Mouse (Mus musculus) neural tube, embryonic 14.5 days (tissue): ENCODE data around the gene Gm49661. TPM values are rescaled to one million over a fixed set of nuclear protein-coding genes. Genes with fewer than 3 reads are reported as not detected.

ENCODE experiments used
- ATAC-seq: fragments of 200-750 bp; cut with Nextera tagmentation; 2 replicates; pipeline ENCODE4 v1.8.0; 2017; ENCODE audit warnings: low read depth, mild to moderate bottlenecking, moderate TSS enrichment, moderate library complexity
- H3K27ac ChIP-seq: fragments of 300-500 bp; sonication (generic); 2 replicates; pipeline ENCODE4 v1.5.1; 2014; ENCODE audit warnings: low read depth, mild to moderate bottlenecking, control low read depth, low read length, moderate library complexity, mixed read lengths
- H3K27me3 ChIP-seq: fragments of 300-500 bp; sonication (generic); 2 replicates; pipeline ENCODE4 v1.6.1; 2014; ENCODE audit warnings: low read length; ENCODE audit not compliant: control insufficient read depth, insufficient read depth
- H3K36me3 ChIP-seq: fragments of 300-500 bp; sonication (generic); 2 replicates; pipeline ENCODE4 v1.6.1; 2014; ENCODE audit warnings: low read length, mixed read lengths; ENCODE audit not compliant: control insufficient read depth, insufficient read depth
- H3K4me1 ChIP-seq: fragments of 300-500 bp; sonication (generic); 2 replicates; pipeline ENCODE4 v1.6.1; 2014; ENCODE audit warnings: low read length; ENCODE audit not compliant: control insufficient read depth, insufficient read depth
- H3K4me2 ChIP-seq: fragments of 300-500 bp; sonication (generic); 2 replicates; pipeline ENCODE4 v1.6.1; 2014; ENCODE audit warnings: mild to moderate bottlenecking, low read depth, low read length, control low read depth
- H3K4me3 ChIP-seq: fragments of 300-500 bp; sonication (generic); 2 replicates; pipeline ENCODE4 v1.5.1; 2014; ENCODE audit warnings: low read depth, low read length, control low read depth, mixed read lengths
- H3K9ac ChIP-seq: fragments of 300-500 bp; sonication (generic); replicated peaks from 2 replicates; pipeline ENCODE4 v1.6.1; 2014; ENCODE audit warnings: low read depth, mild to moderate bottlenecking, control low read depth, low read length, mixed read lengths
- H3K9me3 ChIP-seq: fragments of 300-500 bp; sonication (generic); 2 replicates; pipeline ENCODE4 v1.6.1; 2016; ENCODE audit warnings: low read length; ENCODE audit not compliant: control insufficient read depth
- WGBS: fragments of 180-500 bp; shearing (Covaris S2); extraction: QIAGEN DNeasy Blood & Tissue Kit; methylation state at CpG from one replicate; pipeline ENCODE4 v1.1.7; 2014; 5-methylcytosine and 5-hydroxymethylcytosine counted together
- polyA plus RNA-seq: library from polyadenylated mRNA; unstranded; fragments of >200 nt; fragmentation: Nextera tagmentation; extraction: Ambion mirVana; gene quantifications from 2 replicates; pipeline ENCODE4 v1.2.1, GENCODE M21; 2014

The Gm49661 gene
- polyA plus RNA-seq, 1 experiment from 2014 or later, result not detected

DNA sequence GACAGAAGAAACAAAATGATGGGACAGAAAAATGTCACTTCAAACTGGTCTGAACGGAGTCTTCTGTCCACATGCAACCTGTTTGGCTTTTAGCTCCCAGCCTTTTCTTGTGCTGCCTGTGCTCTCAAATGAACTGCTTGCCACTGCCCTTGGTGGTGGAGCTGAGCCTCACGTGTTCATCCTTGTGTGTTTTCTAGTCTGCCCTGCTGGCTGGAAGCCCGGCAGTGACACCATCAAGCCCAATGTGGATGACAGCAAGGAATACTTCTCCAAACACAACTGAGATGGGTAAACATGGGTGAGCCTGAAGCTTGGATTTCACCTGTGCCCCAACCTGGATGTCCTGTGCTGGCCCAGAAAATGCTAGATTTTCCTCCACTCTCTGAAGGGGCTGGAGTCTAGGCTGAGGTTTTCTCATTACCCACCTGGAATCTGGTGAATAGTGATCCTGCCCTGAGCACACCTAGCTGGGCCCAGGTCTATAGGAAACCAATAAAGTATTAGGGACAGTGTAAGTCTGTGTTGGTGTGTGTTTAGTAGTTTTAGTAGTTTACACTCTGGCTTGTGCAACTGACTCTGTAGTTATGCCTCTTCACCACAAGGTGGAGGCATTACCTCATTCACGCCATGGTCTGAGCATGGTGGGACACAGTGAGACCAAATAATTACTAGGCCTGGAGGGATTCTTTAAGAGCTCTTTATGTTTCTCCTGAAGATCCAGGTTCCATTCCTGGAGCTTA, 4.7 kb upstream of the Gm49661 start:
- no peak for ATAC-seq
- H3K9ac ChIP-seq, result no peak overlapping the region
- H3K27me3 ChIP-seq, result 0 out of 2 replicates have a peak, but pooled peaks cover 4% of the 10 kb centered on the region
- H3K4me1 ChIP-seq, result peaks cover 38% of the 10 kb centered on the region
- peaks cover 24% of the 10 kb centered on the region for H3K36me3 ChIP-seq
- no peak overlapping the region for H3K4me2 ChIP-seq
- no peak overlapping the region for H3K4me3 ChIP-seq
- H3K27ac ChIP-seq, result no peak overlapping the region
- 64% methylated on average over 4 of the region's 4 CpGs for WGBS
- H3K9me3 ChIP-seq, result no peaks in the 10 kb centered on the region

DNA sequence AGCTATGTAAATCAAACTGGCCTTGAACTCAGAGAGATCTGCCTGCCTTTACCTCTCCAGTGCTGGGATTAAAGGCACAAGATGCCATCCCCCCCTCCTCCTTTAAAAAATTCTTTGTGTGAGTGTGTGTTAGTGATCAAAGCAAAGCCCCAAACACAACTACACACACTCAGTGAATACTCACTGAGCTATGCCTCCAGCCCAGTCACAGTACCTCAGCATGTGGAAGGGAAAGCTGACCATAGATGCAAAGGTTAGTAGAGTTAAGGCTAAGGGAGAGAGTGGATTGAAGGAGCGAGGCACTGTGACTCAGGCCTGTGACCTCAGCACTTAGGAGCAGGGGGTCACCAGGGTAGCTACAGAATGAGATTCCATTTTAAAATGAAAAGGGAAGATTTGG, 3.8 kb upstream of the Gm49661 start:
- WGBS, result 100% methylated on average over 1 of the region's 1 CpGs
- no peaks in the 10 kb centered on the region for H3K9me3 ChIP-seq

DNA sequence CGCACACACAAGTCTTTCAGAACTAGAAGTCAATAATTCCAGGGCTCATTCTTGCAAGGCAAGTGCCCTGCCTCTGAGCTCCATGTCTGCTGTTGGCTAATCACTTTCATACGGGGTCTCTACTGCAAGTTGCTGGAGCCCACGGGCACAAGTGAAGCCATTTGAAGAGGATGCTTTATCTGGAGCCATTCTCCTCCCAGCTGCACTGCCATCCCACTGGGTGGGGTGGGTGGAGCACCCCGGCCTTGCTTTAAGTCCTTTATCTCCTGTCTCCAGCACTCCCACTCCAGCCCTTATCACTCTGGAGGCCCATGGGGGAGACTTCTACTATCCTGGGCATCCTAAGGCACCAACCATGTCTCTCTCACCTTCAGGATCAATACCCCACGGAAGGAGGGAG, 1.7 kb upstream of the Gm49661 start:
- Histone ChIP-seq H3K27ac (no peak overlapping the region), H3K4me1 (peaks cover 20% of the 10 kb centered on the region)

More for the DNA sequence above, 3.8 kb upstream of the Gm49661 start:
- Histone ChIP-seq H3K4me3 (no peak overlapping the region), H3K4me1 (peaks cover 39% of the 10 kb centered on the region), H3K27ac (no peak overlapping the region), H3K9ac (no peak overlapping the region), H3K36me3 (peaks cover 24% of the 10 kb centered on the region), H3K4me2 (no peak overlapping the region), H3K27me3 (0 out of 2 replicates have a peak, but pooled peaks cover 4% of the 10 kb centered on the region)
- no peak for ATAC-seq

DNA sequence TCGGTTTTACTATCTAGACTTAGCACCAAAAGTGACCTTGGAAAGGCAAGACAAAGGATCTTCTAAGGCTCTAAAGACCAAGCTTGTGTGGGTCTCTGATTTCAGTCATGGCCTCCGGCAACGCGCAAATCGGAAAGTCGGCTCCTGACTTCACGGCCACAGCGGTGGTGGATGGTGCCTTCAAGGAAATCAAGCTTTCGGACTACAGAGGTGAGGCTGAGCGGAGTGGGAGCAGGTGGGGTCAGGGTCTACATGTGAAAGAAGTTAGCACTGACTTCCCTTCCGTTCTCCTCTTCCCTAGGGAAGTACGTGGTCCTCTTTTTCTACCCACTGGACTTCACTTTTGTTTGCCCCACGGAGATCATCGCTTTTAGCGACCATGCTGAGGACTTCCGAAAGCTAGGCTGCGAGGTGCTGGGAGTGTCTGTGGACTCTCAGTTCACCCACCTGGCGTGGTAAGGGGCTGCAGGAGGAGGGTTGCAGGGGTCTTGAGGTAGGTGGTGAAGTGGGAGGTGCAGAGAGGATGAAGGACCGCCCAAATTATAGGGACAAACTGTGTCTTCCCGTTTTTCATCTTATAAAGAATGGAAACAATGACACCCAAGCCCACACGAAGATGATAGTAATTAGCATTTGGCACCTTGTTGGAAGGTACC, 1.0 kb upstream of the Gm49661 start:
- peak overlapping the region; percentile 94 for H3K9ac ChIP-seq
- no peak for ATAC-seq
- WGBS, result 9% methylated on average over 21 of the region's 21 CpGs
- H3K27me3 ChIP-seq, result no peaks in the 10 kb centered on the region
- H3K36me3 ChIP-seq, result peaks cover 24% of the 10 kb centered on the region
- H3K9me3 ChIP-seq, result no peaks in the 10 kb centered on the region
- H3K4me1 ChIP-seq, result peaks cover 19% of the 10 kb centered on the region
- H3K4me3 ChIP-seq, result peak overlapping the region; percentile 80
- peak overlapping the region; percentile 74 for H3K27ac ChIP-seq
- H3K4me2 ChIP-seq, result peak overlapping the region; percentile 90

More for the DNA sequence above, 1.7 kb upstream of the Gm49661 start:
- WGBS, result 72% methylated on average over 5 of the region's 5 CpGs
- Histone ChIP-seq H3K4me3 (peak overlapping the region; percentile 80), H3K36me3 (peaks cover 24% of the 10 kb centered on the region), H3K27me3 (no peaks in the 10 kb centered on the region), H3K9me3 (no peaks in the 10 kb centered on the region), H3K9ac (peak overlapping the region; percentile 8; the same call in 1 of the 2 replicates), H3K4me2 (peak overlapping the region; percentile 90)
- ATAC-seq, result no peak

DNA sequence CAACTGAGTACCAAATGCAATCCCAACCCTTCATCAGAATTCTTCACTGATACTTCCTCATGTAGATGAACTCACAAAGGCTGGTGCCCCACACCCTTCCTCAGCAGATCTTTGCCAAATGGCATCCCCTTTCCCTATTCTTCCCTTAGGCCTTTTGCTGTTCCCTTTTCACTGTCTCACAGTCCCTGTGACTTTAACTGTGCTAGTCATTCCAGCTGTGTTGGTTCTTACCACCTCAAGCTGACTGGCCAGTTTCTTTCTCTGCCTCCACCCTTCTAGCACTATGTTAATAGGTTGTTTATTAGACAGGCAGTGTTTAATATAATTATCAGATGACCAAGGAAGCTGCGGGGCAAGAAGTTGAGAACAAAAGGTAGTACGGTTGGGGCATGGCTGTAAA, 583 bp downstream of the Gm49661 start:
- Histone ChIP-seq H3K27me3 (no peaks in the 10 kb centered on the region), H3K4me2 (peak overlapping the region; percentile 90), H3K4me1 (peaks cover 21% of the 10 kb centered on the region), H3K4me3 (peak overlapping the region; percentile 80), H3K9me3 (no peaks in the 10 kb centered on the region), H3K27ac (peak overlapping the region; percentile 74; the same call in 1 of the 2 replicates), H3K36me3 (peaks cover 24% of the 10 kb centered on the region), H3K9ac (peak overlapping the region; percentile 94)
- no peak for ATAC-seq
- 11% methylated on average over 2 of the region's 2 CpGs for WGBS

DNA sequence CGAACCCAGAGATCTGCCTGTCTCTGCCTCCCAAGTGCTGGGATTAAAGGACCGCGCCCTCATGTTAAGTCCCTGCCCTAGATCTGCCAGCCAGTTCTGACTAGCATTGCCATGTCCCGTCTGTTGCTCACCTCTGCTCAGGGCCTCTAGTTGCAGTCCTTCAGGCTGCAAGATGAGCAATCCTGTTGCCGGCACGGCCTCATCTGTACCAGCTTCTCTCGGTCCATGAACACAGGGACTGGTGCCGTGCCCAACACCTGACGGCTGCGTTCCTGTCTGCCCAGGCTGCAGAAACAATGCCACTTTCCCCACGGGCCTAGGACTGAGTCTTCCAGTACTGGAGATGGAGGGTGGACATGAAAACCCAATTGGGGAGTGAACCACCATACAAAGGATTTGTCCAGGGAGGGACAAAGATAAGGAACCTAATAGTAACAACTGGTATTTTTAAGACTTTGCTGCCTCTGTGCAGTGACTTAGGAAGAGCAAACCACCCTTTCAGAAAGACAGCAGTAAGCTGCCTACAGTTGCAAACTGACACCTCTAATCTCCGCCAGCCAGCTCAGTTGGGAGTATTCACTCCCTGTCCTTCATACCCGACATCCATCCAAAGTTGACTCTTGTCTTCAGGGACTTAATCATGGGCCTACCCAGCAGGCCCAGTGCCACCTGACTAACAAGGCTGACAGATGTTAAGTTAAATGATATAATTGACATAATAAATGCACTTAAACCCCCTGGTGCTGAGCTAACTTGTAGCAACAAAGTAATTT, 1.5 kb downstream of the Gm49661 start:
- Histone ChIP-seq H3K9me3 (no peaks in the 10 kb centered on the region), H3K4me2 (no peak overlapping the region), H3K4me3 (no peak overlapping the region), H3K27me3 (no peaks in the 10 kb centered on the region), H3K36me3 (peaks cover 14% of the 10 kb centered on the region), H3K9ac (no peak overlapping the region), H3K27ac (no peak overlapping the region), H3K4me1 (peaks cover 21% of the 10 kb centered on the region)
- ATAC-seq, result no peak
- WGBS, result 90% methylated on average over 13 of the region's 13 CpGs

DNA sequence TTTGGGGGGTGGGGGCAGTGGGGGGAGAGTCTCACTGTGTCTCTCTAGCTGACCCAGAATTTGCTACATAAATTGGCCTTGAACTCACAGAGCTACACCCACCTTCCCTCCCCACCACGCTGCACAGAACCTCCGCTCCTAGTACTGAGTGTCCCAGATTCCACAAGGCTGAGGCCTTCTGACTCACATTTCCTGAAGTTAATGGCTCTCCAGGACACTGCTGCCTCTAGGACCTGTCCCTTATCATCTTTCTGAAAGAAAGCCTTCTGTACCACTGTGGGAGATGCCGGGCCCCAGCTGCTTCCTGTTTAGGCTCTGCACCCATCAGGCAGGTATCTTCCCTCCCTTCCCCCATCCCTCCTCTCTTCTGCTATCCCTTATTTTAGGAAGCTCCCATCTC, 2.6 kb downstream of the Gm49661 start:
- peak; percentile 0; the same call in 1 of the 2 replicates for ATAC-seq
- WGBS, result 57% methylated on average over 3 of the region's 3 CpGs
- no peak overlapping the region for H3K27ac ChIP-seq
- H3K27me3 ChIP-seq, result no peaks in the 10 kb centered on the region
- no peak overlapping the region for H3K4me3 ChIP-seq
- peaks cover 3% of the 10 kb centered on the region for H3K36me3 ChIP-seq
- H3K4me1 ChIP-seq, result peaks cover 21% of the 10 kb centered on the region
- H3K9ac ChIP-seq, result no peak overlapping the region
- peak overlapping the region; percentile 65; the same call in 1 of the 2 replicates for H3K4me2 ChIP-seq
- H3K9me3 ChIP-seq, result no peaks in the 10 kb centered on the region

DNA sequence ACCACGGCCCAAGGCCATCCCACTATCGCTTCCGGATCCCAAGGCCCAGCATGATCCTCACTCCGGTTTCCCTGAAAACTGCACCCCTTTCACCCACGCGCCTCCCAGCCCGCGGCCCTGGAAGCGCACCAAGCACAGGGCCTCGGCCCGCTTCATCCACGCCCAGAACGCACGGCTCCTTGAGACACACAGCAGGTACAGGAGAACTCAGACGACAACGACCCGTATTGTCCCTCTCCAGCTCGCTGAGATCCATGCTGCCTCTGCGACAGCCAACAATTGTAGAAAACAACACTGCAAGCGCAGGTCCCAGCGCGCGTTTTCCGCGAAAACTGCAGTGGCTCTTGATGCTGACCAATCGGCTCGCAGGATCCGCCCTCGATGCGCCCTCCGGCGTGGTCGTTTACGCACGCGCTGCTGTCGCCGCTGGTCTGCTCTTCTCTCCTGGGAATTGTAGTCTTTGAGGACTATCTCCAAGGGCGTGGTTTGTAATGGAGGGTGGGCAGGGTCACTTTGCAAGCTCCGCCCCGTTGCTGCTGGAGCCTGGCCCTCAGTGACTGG, 3.4 kb downstream of the Gm49661 start:
- Histone ChIP-seq H3K4me3 (peak overlapping the region; percentile 48), H3K4me2 (peak overlapping the region; percentile 65), H3K9ac (peak overlapping the region; percentile 55), H3K9me3 (no peaks in the 10 kb centered on the region), H3K36me3 (no peaks in the 10 kb centered on the region; the same call in 1 of the 2 replicates), H3K27ac (peak overlapping the region; percentile 3; the same call in 1 of the 2 replicates), H3K4me1 (peaks cover 16% of the 10 kb centered on the region), H3K27me3 (no peaks in the 10 kb centered on the region)
- WGBS, result 0% methylated on average over 40 of the region's 41 CpGs
- peak; percentile 76 for ATAC-seq
